Mouse (Mus musculus): ENCODE measurements around the gene Nwd1. TPM values are rescaled to one million over a fixed set of nuclear protein-coding genes. Genes with fewer than 3 reads are reported as not detected.
A peak's percentile ranks its signal among the peaks of the same experiment; 100 is the strongest.

Nwd1 gene
- polyA plus RNA-seq, 1 experiment from 2014 or later = not detected

DNA sequence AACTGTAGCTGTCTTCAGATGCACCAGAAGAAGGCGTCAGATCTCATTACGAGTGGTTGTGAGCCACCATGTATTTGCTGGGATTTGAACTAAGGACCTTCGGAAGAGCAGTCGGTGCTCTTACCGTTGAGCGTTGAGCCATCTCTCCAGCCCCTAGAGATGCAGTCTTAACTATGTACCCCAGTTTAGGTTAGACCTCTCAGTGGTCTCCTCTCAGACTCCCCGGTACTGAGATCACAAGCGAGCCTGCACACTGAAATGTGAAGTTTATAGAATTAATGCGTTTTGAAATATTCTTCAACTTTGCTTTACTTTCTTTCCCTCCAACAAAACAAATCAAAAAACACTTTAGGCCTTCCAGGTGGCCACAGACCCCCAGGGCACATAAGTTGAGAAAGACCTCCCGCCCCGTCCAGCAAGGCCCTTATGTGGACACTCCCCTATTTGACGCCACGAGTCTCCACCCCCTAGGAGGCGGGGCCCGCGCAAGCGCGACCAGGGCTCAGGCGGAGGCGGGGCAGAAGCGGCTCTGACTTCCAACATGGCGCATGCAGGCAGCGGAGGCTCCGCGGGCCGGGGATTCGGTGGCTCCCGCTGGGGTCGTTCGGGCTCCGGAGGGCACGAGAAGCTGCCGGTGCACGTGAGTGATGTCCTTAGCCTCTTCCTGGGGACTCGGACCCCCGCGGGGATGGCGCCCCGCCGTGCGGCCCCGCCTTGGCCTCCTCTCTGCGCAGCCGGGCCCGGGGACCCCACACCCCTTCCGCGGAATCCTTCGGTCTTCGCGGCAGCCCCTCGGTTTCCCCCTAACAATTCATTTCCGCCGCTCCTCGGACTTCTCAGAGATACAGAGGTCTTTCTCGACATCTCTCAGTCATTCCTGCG, 76.5 kb downstream of the Nwd1 start, which contains the start of gene Sin3b:
Gene Sin3b (plus strand): TSS at position 517 of the 882 bp plus-strand sequence.
- H3K36me3 ChIP-seq (ENCODE audit: control insufficient read depth, insufficient read depth, low read length) = peaks cover 25% of the 10 kb centered on the region
- no peaks in the 10 kb centered on the region for H3K27me3 ChIP-seq (replicated peaks; ENCODE audit: control insufficient read depth, insufficient read depth, low read length)
- peaks cover 10% of the 10 kb centered on the region for H3K4me1 ChIP-seq (replicated peaks; ENCODE audit: control insufficient read depth, insufficient read depth, low read length)
- peak within 1 kb of the TSS; percentile 93 for H3K4me3 ChIP-seq (ENCODE audit: low read depth, low read length)
- no peak within 1 kb of the TSS for H3K27ac ChIP-seq (ENCODE audit: low read depth, low read length)
- H3K9me3 ChIP-seq (ENCODE audit: control insufficient read depth, low read length) = no peaks in the 10 kb centered on the region
- peak within 1 kb of the TSS; percentile 96 for H3K4me2 ChIP-seq
- peak within 1 kb of the TSS; percentile 93 for H3K9ac ChIP-seq (ENCODE audit: low read depth, low read length)
- DNase-seq (ENCODE audit: low spot score) = peak; percentile 95
- 14% methylated on average over 56 of the region's 56 CpGs for WGBS
- peak; percentile 97 for ATAC-seq (replicated peaks; ENCODE audit: low FRiP score)

DNA sequence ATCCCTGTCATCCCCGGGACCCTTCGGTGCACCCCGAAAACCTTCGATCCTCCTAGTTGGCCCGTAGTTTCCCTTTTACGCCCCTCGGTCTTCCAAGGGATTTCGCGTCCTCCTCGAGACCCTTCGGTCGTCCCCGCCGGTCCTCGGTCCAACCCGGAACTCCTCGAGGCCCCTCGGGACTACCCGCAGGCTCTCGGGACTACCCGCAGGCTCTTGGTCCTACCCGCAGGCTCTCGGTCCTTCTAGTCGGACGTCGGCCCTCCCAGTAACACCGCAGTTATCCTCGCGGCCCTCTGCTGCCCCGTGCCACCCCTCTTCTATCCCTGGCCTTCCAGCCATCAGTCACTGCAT, 77.1 kb downstream of the Nwd1 start:
- WGBS = under 1% methylated on average over 30 of the region's 30 CpGs
- peak; percentile 49; the same call in 1 of the 2 replicates for ATAC-seq (replicated peaks; ENCODE audit: low FRiP score)
- no peak overlapping the region for H3K27ac ChIP-seq (ENCODE audit: low read depth, low read length)

DNA sequence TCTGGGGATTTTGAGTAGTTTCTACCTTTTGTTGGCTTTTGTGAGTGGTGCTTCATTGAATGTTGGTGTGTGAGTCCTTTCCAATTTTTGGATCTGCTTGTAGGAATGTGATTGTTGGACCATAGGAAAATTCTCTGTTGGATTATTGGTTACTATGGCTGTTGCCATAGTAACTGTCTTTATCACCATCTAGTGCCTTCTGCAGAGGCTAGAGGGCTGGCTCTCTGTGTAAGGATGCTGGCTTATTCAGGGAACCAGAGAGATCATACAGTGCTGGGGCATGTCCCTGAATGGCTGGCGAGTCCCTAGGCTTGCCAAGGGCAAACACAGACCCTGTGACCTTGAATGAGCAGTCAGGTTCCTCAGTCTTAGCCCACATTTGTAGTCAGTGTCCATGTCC, 82.1 kb downstream of the Nwd1 start:
- Histone ChIP-seq H3K27ac (ENCODE audit: low read depth, low read length) (no peak overlapping the region), H3K36me3 (ENCODE audit: control insufficient read depth, insufficient read depth, low read length) (peaks cover 67% of the 10 kb centered on the region), H3K9ac (ENCODE audit: low read depth, low read length) (no peak overlapping the region), H3K27me3 (replicated peaks; ENCODE audit: control insufficient read depth, insufficient read depth, low read length) (no peaks in the 10 kb centered on the region), H3K9me3 (ENCODE audit: control insufficient read depth, low read length) (no peaks in the 10 kb centered on the region), H3K4me2 (no peak overlapping the region), H3K4me1 (replicated peaks; ENCODE audit: control insufficient read depth, insufficient read depth, low read length) (peaks cover 10% of the 10 kb centered on the region), H3K4me3 (ENCODE audit: low read depth, low read length) (no peak overlapping the region)
- WGBS = 83% methylated on average over 1 of the region's 1 CpGs
- ATAC-seq (replicated peaks; ENCODE audit: low FRiP score) (no peak), DNase-seq (ENCODE audit: low spot score) (no peak)

More for the DNA sequence above, 77.1 kb downstream of the Nwd1 start:
- Histone ChIP-seq H3K4me2 (peak overlapping the region; percentile 96), H3K27me3 (replicated peaks; ENCODE audit: control insufficient read depth, insufficient read depth, low read length) (no peaks in the 10 kb centered on the region), H3K4me1 (replicated peaks; ENCODE audit: control insufficient read depth, insufficient read depth, low read length) (peaks cover 10% of the 10 kb centered on the region), H3K4me3 (ENCODE audit: low read depth, low read length) (peak overlapping the region; percentile 93), H3K36me3 (ENCODE audit: control insufficient read depth, insufficient read depth, low read length) (peaks cover 26% of the 10 kb centered on the region), H3K9ac (ENCODE audit: low read depth, low read length) (peak overlapping the region; percentile 93), H3K9me3 (ENCODE audit: control insufficient read depth, low read length) (no peaks in the 10 kb centered on the region)
- peak; percentile 46 for DNase-seq (ENCODE audit: low spot score)

GRCm38 (mm10) chr8:72735001-72735400, 88.5 kb downstream of the Nwd1 start:
- WGBS = 84% methylated on average over 5 of the region's 5 CpGs
- H3K27ac ChIP-seq (ENCODE audit: low read depth, low read length) = no peak overlapping the region
- H3K9me3 ChIP-seq (ENCODE audit: control insufficient read depth, low read length) = no peaks in the 10 kb centered on the region
- H3K27me3 ChIP-seq (replicated peaks; ENCODE audit: control insufficient read depth, insufficient read depth, low read length) = no peaks in the 10 kb centered on the region
- peaks cover 63% of the 10 kb centered on the region for H3K36me3 ChIP-seq (ENCODE audit: control insufficient read depth, insufficient read depth, low read length)
- no peaks in the 10 kb centered on the region for H3K4me1 ChIP-seq (replicated peaks; ENCODE audit: control insufficient read depth, insufficient read depth, low read length)
- no peak overlapping the region for H3K4me2 ChIP-seq
- H3K4me3 ChIP-seq (ENCODE audit: low read depth, low read length) = no peak overlapping the region
- no peak for DNase-seq (ENCODE audit: low spot score)
- ATAC-seq (replicated peaks; ENCODE audit: low FRiP score) = no peak
- no peak overlapping the region for H3K9ac ChIP-seq (ENCODE audit: low read depth, low read length)

- Histone ChIP-seq H3K4me3 (ENCODE audit: low read depth, low read length) (no peak overlapping the region), H3K4me2 (no peak overlapping the region), H3K4me1 (replicated peaks; ENCODE audit: control insufficient read depth, insufficient read depth, low read length) (no peaks in the 10 kb centered on the region), H3K27me3 (replicated peaks; ENCODE audit: control insufficient read depth, insufficient read depth, low read length) (no peaks in the 10 kb centered on the region), H3K27ac (ENCODE audit: low read depth, low read length) (no peak overlapping the region), H3K36me3 (ENCODE audit: control insufficient read depth, insufficient read depth, low read length) (peaks cover 51% of the 10 kb centered on the region), H3K9ac (ENCODE audit: low read depth, low read length) (no peak overlapping the region), H3K9me3 (ENCODE audit: control insufficient read depth, low read length) (no peaks in the 10 kb centered on the region)
- ATAC-seq (replicated peaks; ENCODE audit: low FRiP score) = no peak
- no peak for DNase-seq (ENCODE audit: low spot score)
Measured at GRCm38 (mm10) chr8:72736868-72737267, 90.4 kb downstream of the Nwd1 start.

GRCm38 (mm10) chr8:72746061-72746460, 99.5 kb downstream of the Nwd1 start:
- WGBS = 58% methylated on average over 5 of the region's 5 CpGs
- Histone ChIP-seq H3K27ac (ENCODE audit: low read depth, low read length) (no peak overlapping the region), H3K9me3 (ENCODE audit: control insufficient read depth, low read length) (no peaks in the 10 kb centered on the region), H3K9ac (ENCODE audit: low read depth, low read length) (no peak overlapping the region), H3K36me3 (ENCODE audit: control insufficient read depth, insufficient read depth, low read length) (peaks cover 38% of the 10 kb centered on the region), H3K4me3 (ENCODE audit: low read depth, low read length) (no peak overlapping the region), H3K4me2 (no peak overlapping the region), H3K4me1 (replicated peaks; ENCODE audit: control insufficient read depth, insufficient read depth, low read length) (no peaks in the 10 kb centered on the region), H3K27me3 (replicated peaks; ENCODE audit: control insufficient read depth, insufficient read depth, low read length) (no peaks in the 10 kb centered on the region)
- DNase-seq (ENCODE audit: low spot score) (no peak), ATAC-seq (replicated peaks; ENCODE audit: low FRiP score) (no peak)

DNA sequence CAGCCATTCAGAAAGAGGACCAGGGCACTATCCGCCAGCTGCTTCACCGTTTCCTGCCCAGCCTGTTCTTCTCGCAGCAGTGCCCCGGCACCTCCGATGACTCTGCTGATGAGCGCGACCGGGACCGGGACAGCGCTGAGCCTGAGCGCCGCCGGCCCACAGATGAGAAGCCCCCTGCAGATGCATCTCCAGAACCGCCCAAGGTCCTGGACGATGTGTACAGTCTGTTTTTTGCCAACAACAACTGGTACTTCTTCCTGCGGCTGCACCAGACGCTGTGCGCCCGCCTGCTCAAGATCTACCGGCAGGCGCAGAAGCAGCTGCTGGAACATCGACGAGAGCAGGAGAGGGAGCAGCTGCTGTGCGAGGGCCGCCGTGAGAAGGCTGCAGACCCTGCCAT, 103.3 kb downstream of the Nwd1 start:
- ATAC-seq (replicated peaks; ENCODE audit: low FRiP score) = no peak
- 91% methylated on average over 26 of the region's 26 CpGs for WGBS

GRCm38 (mm10) chr8:72750266-72750665, 103.8 kb downstream of the Nwd1 start:
- no peak overlapping the region for H3K4me2 ChIP-seq
- H3K4me3 ChIP-seq (ENCODE audit: low read depth, low read length) = no peak overlapping the region
- 90% methylated on average over 6 of the region's 6 CpGs for WGBS
- H3K9ac ChIP-seq (ENCODE audit: low read depth, low read length) = no peak overlapping the region
- peaks cover 49% of the 10 kb centered on the region for H3K36me3 ChIP-seq (ENCODE audit: control insufficient read depth, insufficient read depth, low read length)
- H3K27ac ChIP-seq (ENCODE audit: low read depth, low read length) = no peak overlapping the region
- ATAC-seq (replicated peaks; ENCODE audit: low FRiP score) (no peak), DNase-seq (ENCODE audit: low spot score) (peak; percentile 10)
- H3K4me1 ChIP-seq (replicated peaks; ENCODE audit: control insufficient read depth, insufficient read depth, low read length) = no peaks in the 10 kb centered on the region
- H3K27me3 ChIP-seq (replicated peaks; ENCODE audit: control insufficient read depth, insufficient read depth, low read length) = no peaks in the 10 kb centered on the region
- no peaks in the 10 kb centered on the region for H3K9me3 ChIP-seq (ENCODE audit: control insufficient read depth, low read length)

More for the DNA sequence above, 103.3 kb downstream of the Nwd1 start:
- Histone ChIP-seq H3K27ac (ENCODE audit: low read depth, low read length) (no peak overlapping the region), H3K27me3 (replicated peaks; ENCODE audit: control insufficient read depth, insufficient read depth, low read length) (no peaks in the 10 kb centered on the region), H3K4me2 (no peak overlapping the region), H3K4me3 (ENCODE audit: low read depth, low read length) (no peak overlapping the region), H3K9me3 (ENCODE audit: control insufficient read depth, low read length) (no peaks in the 10 kb centered on the region), H3K36me3 (ENCODE audit: control insufficient read depth, insufficient read depth, low read length) (peaks cover 51% of the 10 kb centered on the region), H3K9ac (ENCODE audit: low read depth, low read length) (no peak overlapping the region), H3K4me1 (replicated peaks; ENCODE audit: control insufficient read depth, insufficient read depth, low read length) (no peaks in the 10 kb centered on the region)
- DNase-seq (ENCODE audit: low spot score) = peak; percentile 22

DNA sequence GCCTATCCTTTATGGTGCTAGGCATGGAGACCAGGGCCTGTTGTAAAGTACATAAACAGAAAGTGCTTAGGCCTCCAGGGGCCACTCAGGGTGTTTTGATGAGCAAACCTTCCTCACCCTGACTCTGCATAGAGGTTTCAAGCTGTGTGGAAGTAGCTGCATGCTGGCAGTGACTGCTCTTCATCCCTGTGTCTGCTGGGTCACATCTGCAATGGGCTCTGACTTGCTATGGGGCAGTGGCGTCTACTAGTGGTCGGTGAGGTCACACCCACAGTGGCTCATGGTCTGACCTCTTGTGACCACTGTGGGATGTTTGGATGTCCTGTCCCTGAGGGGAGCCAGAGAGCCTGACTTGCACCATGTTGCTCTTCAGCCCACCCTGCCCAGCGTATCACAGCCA, 104.6 kb downstream of the Nwd1 start:
- H3K27ac ChIP-seq (ENCODE audit: low read depth, low read length) = no peak overlapping the region
- no peak for DNase-seq (ENCODE audit: low spot score)
- no peak overlapping the region for H3K4me3 ChIP-seq (ENCODE audit: low read depth, low read length)
- ATAC-seq (replicated peaks; ENCODE audit: low FRiP score) = no peak
- H3K27me3 ChIP-seq (replicated peaks; ENCODE audit: control insufficient read depth, insufficient read depth, low read length) = no peaks in the 10 kb centered on the region
- H3K9ac ChIP-seq (ENCODE audit: low read depth, low read length) = no peak overlapping the region
- no peaks in the 10 kb centered on the region for H3K9me3 ChIP-seq (ENCODE audit: control insufficient read depth, low read length)
- WGBS = 83% methylated on average over 3 of the region's 3 CpGs
- H3K36me3 ChIP-seq (ENCODE audit: control insufficient read depth, insufficient read depth, low read length) = peaks cover 51% of the 10 kb centered on the region
- no peak overlapping the region for H3K4me2 ChIP-seq
- no peaks in the 10 kb centered on the region for H3K4me1 ChIP-seq (replicated peaks; ENCODE audit: control insufficient read depth, insufficient read depth, low read length)
